Mouse (Mus musculus): ENCODE measurements at regions not wholly inside any gene's neighbourhood (a gene's known extent, or its start where the extent isn't known, plus 50 kb on each side); places are given as distances from the start of the nearest gene placed in this dataset.

DNA sequence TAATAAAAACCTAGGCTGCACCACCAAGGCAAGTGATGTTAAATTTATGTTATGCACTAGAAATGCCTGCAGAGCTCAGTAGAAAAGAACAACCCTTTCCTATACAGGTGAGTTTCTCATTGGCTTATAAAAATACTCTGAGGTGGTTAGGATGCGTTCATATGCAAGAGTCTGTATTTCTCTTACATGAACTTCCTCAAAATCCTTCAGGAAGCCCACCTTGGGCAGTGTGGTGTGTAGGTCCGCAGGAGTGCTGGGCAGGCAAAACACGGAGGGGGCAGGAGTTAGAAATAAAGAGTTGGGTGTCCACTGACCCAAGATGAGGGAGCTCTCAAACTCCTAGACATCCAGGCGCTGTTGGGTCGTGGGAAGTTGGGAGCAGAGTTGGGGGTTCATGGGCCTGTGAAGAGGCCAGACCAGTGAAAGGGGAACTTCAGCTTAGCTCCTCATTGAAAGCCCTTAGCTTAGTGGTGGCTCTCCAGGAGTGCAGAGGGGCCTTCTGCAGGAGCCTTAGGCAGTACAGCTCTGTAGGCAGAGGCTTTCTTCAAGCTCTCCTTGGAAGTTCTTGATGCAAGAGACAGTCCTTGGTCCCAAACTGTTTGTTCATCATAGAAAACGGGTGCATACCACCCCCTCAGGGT, 150.0 kb downstream of the Zfp330 start:
- H3K27me3 ChIP-seq = no peaks in the 10 kb centered on the region
- H3K36me3 ChIP-seq = no peaks in the 10 kb centered on the region
- no peak overlapping the region for H3K9ac ChIP-seq
- ATAC-seq (ENCODE audit: low FRiP score, low read depth) = no peak
- WGBS = 88% methylated on average over 6 of the region's 6 CpGs
- no peak overlapping the region for H3K4me3 ChIP-seq
- H3K27ac ChIP-seq = no peak overlapping the region
- no peak overlapping the region for H3K4me2 ChIP-seq (replicated peaks)
- H3K4me1 ChIP-seq = no peaks in the 10 kb centered on the region
- no peaks in the 10 kb centered on the region for H3K9me3 ChIP-seq

DNA sequence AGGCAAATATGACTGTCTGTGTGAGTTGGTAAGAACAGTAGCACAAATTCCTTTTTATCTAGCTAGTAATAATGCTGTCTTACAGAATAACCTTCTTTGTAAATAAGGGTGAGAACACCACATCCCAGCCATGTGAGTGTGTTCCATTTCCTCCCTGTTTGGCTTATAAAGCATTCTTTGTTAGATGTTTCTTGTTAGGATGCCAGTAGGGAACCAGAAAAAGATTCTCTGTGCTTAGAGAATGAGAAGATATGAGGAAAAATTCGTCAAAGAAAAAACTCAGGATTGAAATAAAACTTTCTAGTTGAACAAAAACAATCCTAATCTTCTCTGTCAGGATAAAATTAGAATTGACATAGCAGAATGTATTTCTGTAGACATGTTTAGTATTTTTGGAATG, 155.3 kb downstream of the Zfp330 start:
- ATAC-seq (ENCODE audit: low FRiP score, low read depth) = no peak
- Histone ChIP-seq H3K4me2 (replicated peaks) (no peak overlapping the region), H3K9ac (no peak overlapping the region), H3K27me3 (no peaks in the 10 kb centered on the region), H3K4me3 (no peak overlapping the region), H3K36me3 (no peaks in the 10 kb centered on the region), H3K4me1 (no peaks in the 10 kb centered on the region), H3K27ac (no peak overlapping the region), H3K9me3 (no peaks in the 10 kb centered on the region)
- WGBS = 41% methylated on average over 1 of the region's 1 CpGs

DNA sequence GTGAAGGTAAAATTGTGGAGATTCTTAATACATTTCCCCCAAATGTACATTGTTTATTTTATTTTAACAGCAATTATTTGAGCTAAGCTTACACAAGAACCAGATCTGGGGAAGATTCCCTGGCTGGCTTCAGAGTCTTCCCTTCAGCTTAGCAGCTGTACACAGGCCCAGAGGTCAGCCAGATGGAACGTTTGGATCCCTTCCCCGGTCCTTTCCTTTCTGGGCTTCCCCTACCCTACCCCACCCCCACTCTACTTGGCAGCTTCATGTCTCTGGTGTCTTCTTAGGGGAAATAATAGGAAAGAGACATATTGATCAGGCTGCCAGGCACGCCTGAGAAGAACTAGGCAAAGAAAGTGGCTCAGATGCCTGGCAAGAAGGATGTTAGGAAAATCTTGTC, 172.4 kb downstream of the Zfp330 start:
- Histone ChIP-seq H3K27ac (no peak overlapping the region), H3K9ac (no peak overlapping the region), H3K4me1 (no peaks in the 10 kb centered on the region), H3K27me3 (no peaks in the 10 kb centered on the region), H3K36me3 (no peaks in the 10 kb centered on the region), H3K9me3 (no peaks in the 10 kb centered on the region), H3K4me2 (replicated peaks) (no peak overlapping the region), H3K4me3 (no peak overlapping the region)
- 55% methylated on average over 3 of the region's 3 CpGs for WGBS
- ATAC-seq (ENCODE audit: low FRiP score, low read depth) = no peak

DNA sequence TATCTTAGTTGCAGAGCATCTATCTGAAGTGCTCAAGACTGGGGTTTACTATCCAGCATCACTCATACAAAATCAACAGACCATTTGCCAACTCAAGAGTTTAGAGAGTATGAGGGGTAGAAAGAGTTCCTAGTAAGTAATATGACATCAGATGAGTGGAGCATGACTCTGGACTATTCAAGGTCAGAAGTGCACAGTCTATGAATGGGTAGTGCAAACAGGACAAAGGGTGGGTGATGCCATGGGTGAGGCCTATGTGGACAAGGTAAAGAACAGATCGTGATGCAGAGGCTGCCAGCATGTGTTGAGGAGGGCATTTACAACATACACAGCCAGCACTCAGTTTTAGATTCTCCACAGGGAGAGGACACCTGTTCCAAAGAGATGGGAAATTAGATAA, 170.4 kb upstream of the Il15 start:
- H3K27me3 ChIP-seq = no peaks in the 10 kb centered on the region
- H3K4me2 ChIP-seq (replicated peaks) = no peak overlapping the region
- no peaks in the 10 kb centered on the region for H3K9me3 ChIP-seq
- no peak for ATAC-seq (ENCODE audit: low FRiP score, low read depth)
- no peaks in the 10 kb centered on the region for H3K4me1 ChIP-seq
- WGBS = 84% methylated on average over 1 of the region's 1 CpGs
- H3K9ac ChIP-seq = no peak overlapping the region
- H3K27ac ChIP-seq = no peak overlapping the region
- no peaks in the 10 kb centered on the region for H3K36me3 ChIP-seq
- no peak overlapping the region for H3K4me3 ChIP-seq

DNA sequence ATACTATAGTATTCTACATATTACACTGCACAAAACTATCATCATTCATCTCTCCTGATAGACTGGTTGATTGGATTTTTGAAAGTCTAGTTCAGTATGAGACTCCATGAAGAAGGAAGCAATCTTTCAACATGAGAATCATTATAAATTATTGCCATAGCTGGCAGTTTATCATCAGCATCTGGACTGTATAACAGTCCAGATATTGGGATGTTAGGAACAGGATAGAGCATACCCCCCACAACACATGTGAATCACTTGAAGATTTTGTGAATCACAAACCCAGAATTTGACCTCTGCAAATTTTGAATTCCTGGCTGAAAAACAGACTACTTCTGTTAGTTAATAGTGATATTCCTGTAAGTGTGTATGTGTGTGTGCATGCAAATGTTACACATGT, 135.1 kb upstream of the Il15 start:
- Histone ChIP-seq H3K36me3 (no peaks in the 10 kb centered on the region), H3K9ac (no peak overlapping the region), H3K27ac (no peak overlapping the region), H3K4me3 (no peak overlapping the region), H3K27me3 (no peaks in the 10 kb centered on the region), H3K4me1 (no peaks in the 10 kb centered on the region), H3K4me2 (replicated peaks) (no peak overlapping the region), H3K9me3 (no peaks in the 10 kb centered on the region)
- ATAC-seq (ENCODE audit: low FRiP score, low read depth) = no peak

DNA sequence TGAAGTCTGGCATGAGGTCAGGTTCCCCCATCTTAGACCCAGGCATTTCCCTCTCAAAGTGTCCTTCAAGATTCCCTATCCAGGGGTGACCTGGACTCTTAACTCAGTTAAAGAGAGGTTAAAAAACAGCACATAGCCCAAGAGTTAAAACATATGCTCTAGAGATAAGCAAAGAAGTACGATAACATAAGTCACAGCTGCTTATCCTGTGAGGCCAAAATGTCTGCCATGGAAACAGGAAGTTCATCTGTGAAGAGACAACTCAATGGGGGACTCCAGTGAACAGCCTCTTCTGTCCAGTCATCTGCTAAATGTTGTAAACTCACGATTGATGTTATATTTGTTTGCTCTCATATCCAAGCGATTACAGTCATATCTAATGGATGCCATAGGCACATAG, 126.1 kb upstream of the Il15 start:
- no peaks in the 10 kb centered on the region for H3K9me3 ChIP-seq
- H3K9ac ChIP-seq = no peak overlapping the region
- no peak overlapping the region for H3K4me3 ChIP-seq
- H3K36me3 ChIP-seq = no peaks in the 10 kb centered on the region
- no peak for ATAC-seq (ENCODE audit: low FRiP score, low read depth)
- no peak overlapping the region for H3K27ac ChIP-seq
- no peak overlapping the region for H3K4me2 ChIP-seq (replicated peaks)
- WGBS = 89% methylated on average over 3 of the region's 3 CpGs
- no peaks in the 10 kb centered on the region for H3K4me1 ChIP-seq
- H3K27me3 ChIP-seq = no peaks in the 10 kb centered on the region

DNA sequence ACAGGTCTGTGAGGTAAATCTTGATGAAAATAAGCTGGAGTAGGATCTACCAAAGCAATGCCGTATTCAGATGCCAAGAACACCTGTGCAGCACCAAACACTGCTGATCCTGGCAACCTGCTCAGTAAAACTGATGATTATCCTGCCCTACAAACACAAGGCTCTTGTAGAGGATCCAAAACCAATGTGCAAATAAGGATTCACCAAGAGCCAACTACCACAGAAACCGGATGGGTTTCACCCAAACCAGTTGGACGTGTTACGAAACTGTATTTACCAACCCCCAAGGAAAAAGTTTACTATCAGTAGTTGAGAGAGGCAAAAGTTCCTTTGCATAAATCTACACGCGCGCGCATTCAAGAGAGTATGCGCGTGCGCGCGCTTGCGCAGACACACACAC, 120.8 kb upstream of the Il15 start:
- WGBS = 96% methylated on average over 14 of the region's 14 CpGs
- no peaks in the 10 kb centered on the region for H3K27me3 ChIP-seq
- H3K4me2 ChIP-seq (replicated peaks) = no peak overlapping the region
- H3K9ac ChIP-seq = no peak overlapping the region
- H3K4me1 ChIP-seq = no peaks in the 10 kb centered on the region
- H3K4me3 ChIP-seq = no peak overlapping the region
- H3K27ac ChIP-seq = no peak overlapping the region
- no peaks in the 10 kb centered on the region for H3K36me3 ChIP-seq
- H3K9me3 ChIP-seq = no peaks in the 10 kb centered on the region
- ATAC-seq (ENCODE audit: low FRiP score, low read depth) = no peak

DNA sequence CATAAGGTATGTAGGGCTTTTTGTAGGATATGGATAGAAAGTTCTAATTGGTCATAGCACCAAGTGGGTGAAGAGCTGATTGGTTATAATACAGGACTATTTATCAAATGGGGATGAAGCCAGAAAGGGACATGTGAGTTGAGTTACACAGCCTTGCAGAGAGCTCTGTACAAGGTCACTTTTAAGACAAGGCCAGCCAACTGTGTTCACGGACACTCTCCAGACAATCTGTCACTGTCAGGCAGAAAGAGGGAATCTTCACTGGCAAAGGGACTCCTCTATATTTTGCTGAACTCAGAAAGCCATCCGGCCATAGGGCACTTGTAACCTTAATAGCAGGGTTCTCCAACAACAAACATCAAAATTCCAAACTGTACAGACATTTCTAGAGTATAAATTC, 95.5 kb upstream of the Il15 start:
- Histone ChIP-seq H3K4me3 (no peak overlapping the region), H3K9ac (no peak overlapping the region), H3K27ac (no peak overlapping the region), H3K9me3 (no peaks in the 10 kb centered on the region), H3K27me3 (no peaks in the 10 kb centered on the region), H3K36me3 (no peaks in the 10 kb centered on the region), H3K4me2 (replicated peaks) (no peak overlapping the region), H3K4me1 (no peaks in the 10 kb centered on the region)
- no peak for ATAC-seq (ENCODE audit: low FRiP score, low read depth)
- WGBS = 77% methylated on average over 2 of the region's 2 CpGs

DNA sequence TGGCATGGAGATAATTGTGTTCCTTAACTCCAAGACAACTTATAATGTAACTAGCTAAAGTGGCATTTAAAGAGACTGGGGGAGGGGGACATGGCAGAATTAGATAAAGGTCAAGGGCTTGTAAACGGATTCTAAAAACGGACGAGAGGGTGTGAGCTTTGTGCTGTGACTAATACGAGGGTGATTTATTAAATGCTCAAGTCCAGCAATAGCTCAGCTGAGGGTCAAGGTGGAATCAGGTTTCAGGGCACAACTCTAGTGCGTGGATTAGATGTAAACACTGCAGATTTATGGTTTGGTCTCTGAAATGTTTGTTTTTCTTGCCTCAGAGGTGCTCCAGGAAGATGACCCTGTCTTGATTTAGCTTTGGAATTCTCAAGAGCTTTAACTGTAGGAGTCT, 74.8 kb upstream of the Il15 start:
- no peak for ATAC-seq (ENCODE audit: low FRiP score, low read depth)
- Histone ChIP-seq H3K9ac (no peak overlapping the region), H3K27me3 (no peaks in the 10 kb centered on the region), H3K9me3 (no peaks in the 10 kb centered on the region), H3K4me2 (replicated peaks) (no peak overlapping the region), H3K27ac (no peak overlapping the region), H3K4me3 (no peak overlapping the region), H3K36me3 (no peaks in the 10 kb centered on the region), H3K4me1 (peaks cover 6% of the 10 kb centered on the region; the same call in 1 of the 2 replicates)
- 12% methylated on average over 5 of the region's 5 CpGs for WGBS

DNA sequence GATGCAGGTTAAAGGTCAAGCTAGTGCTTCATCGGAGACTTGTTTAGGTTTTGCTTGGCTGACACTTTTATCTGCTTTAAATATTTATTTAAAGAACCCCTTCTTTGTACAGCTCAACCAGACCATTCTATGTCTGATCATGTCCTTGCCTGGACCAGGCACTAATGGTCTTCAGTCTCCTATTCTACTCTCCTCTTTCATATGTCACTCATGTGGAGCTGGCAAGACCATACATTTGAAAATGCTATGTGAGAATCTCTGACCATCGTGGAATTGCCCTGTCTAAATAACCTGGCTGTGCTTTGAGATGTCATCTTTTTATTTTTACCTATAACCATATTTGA, 74.4 kb upstream of the Il15 start:
- Histone ChIP-seq H3K27ac (no peak overlapping the region), H3K9ac (no peak overlapping the region), H3K4me3 (no peak overlapping the region), H3K4me1 (peaks cover 6% of the 10 kb centered on the region; the same call in 1 of the 2 replicates), H3K4me2 (replicated peaks) (no peak overlapping the region), H3K9me3 (no peaks in the 10 kb centered on the region), H3K36me3 (no peaks in the 10 kb centered on the region), H3K27me3 (no peaks in the 10 kb centered on the region)
- ATAC-seq (ENCODE audit: low FRiP score, low read depth) = no peak
- whole genome bisulfite sequencing = 24% methylated on average over 2 of the region's 2 CpGs

DNA sequence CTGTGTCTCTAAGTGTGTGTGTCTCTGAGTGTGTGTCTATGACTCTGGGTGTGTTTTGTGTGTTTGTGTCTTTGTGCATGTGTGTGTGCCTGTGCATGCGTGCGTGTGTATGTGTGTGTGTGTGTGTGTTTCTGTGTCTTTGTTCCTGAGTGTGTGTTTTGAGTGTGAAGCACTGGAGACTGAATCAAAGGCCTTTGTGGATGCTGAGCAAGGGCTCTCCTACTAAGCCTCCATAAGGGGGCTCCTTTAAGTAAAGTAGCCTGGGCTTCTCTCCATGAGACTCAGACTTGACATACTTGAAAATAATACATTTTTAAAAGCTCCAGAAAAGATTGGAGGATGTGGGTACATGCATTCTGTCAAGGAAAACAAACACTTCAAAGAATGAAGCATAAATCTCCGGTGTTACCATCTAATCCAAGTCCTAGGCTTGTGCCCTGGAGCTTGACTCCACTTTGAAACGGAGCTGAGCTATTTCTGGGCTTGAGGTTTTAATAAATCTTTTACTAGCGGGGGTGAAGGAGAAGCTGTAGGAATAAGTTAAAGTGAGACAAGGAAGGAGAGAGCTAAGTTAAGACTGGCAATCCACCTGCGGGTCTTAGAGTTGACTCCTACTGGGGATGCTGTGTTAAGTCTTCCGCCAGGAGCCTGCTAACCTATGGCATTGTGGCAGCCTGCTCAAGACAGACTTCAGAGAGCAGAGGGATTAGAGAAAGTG, 73.8 kb upstream of the Il15 start:
- H3K4me3 ChIP-seq = no peak overlapping the region
- WGBS = 45% methylated on average over 7 of the region's 7 CpGs
- H3K4me1 ChIP-seq = peaks cover 6% of the 10 kb centered on the region; the same call in 1 of the 2 replicates
- no peak overlapping the region for H3K9ac ChIP-seq
- no peaks in the 10 kb centered on the region for H3K27me3 ChIP-seq
- ATAC-seq (ENCODE audit: low FRiP score, low read depth) = no peak
- no peak overlapping the region for H3K27ac ChIP-seq
- no peaks in the 10 kb centered on the region for H3K9me3 ChIP-seq
- H3K36me3 ChIP-seq = no peaks in the 10 kb centered on the region
- H3K4me2 ChIP-seq (replicated peaks) = no peak overlapping the region

DNA sequence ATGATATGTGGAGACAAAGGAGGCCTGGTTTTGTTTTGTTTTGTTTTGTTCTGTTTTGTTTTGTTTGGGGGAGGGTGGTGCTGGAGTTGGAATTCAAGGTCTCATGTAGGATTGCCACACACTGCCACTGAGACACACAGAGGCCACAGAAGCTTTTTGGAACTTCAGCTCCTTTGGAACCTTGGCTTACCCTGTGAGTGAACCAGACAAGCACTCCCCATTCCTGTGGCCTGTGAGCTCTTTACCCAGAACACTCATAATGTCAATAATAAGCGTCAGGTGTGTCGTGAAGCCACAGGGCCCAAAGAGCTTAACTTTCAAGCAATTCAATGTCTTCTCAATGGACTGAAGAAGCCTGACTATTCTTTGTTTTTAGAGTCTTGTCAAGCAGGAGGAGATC, 70.2 kb upstream of the Il15 start:
- no peak for ATAC-seq (ENCODE audit: low FRiP score, low read depth)
- Histone ChIP-seq H3K4me1 (peaks cover 6% of the 10 kb centered on the region; the same call in 1 of the 2 replicates), H3K9me3 (no peaks in the 10 kb centered on the region), H3K27ac (no peak overlapping the region), H3K27me3 (no peaks in the 10 kb centered on the region), H3K4me3 (no peak overlapping the region), H3K36me3 (no peaks in the 10 kb centered on the region), H3K9ac (no peak overlapping the region), H3K4me2 (replicated peaks) (no peak overlapping the region)
- WGBS = 65% methylated on average over 2 of the region's 2 CpGs

DNA sequence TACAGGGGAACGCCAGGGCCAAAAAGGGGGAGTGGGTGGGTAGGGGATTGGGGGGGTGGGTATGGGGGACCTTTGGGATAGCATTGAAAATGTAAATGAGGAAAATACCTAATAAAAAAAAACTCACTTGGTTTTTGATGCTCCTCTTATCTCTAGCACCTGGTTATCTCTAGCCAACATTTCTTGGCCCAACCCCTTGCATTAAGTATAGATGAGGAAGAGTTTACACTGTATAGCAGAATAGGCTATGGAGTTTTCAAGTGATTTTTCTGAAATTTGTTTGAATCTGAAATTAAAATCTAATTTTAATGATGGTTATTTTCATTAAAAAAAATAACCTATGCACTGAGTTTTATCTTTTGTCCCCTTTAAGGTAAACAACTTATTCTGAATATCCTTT, 68.8 kb upstream of the Il15 start:
- Histone ChIP-seq H3K27me3 (no peaks in the 10 kb centered on the region), H3K27ac (no peak overlapping the region), H3K36me3 (no peaks in the 10 kb centered on the region), H3K4me3 (no peak overlapping the region), H3K4me1 (0 out of 2 replicates have a peak, but pooled peaks cover 1% of the 10 kb centered on the region), H3K9me3 (no peaks in the 10 kb centered on the region), H3K9ac (no peak overlapping the region), H3K4me2 (replicated peaks) (no peak overlapping the region)
- no CpG with 5 or more reads among the region's 1 CpGs for WGBS
- no peak for ATAC-seq (ENCODE audit: low FRiP score, low read depth)

Data from limb, embryonic 13.5 days (tissue).